Mouse (Mus musculus) liver, postnatal 0 days (tissue): ENCODE data around the gene Cftr.

Experiments used
- CTCF ChIP-seq: sonication (generic); IDR thresholded peaks from 2 replicates; pipeline ENCODE4 v1.5.1; 2016; ENCODE audit warnings: antibody characterized with exemption, low read depth
- EP300 ChIP-seq: IDR thresholded peaks from 2 replicates; pipeline ENCODE4 v1.6.1; 2016; ENCODE audit warnings: antibody characterized with exemption, low read depth, mild to moderate bottlenecking

GRCm38 (mm10) chr6:18171614-18172013, 1.1 kb downstream of the Cftr start:
- TF ChIP-seq CTCF (peak; percentile 36), EP300 (no peak)
